In genomic region chr11:20326328-20326995, GRCm38 (mm10) we compare ENCODE assay signal across 18 mouse cellular contexts. TPM values are rescaled to one million over a fixed set of nuclear protein-coding genes. Genes with fewer than 3 reads are reported as not detected.
DNase-seq lines count a peak whose midpoint lies in the region; ATAC-seq and TF ChIP-seq lines count a peak whose summit lies in the region.
"Had no signal": no experiment of that assay in that cellular context is flagged by ENCODE, and none has a peak within 500 bp of the region (broad histone marks: within the 10 kb centered on the region; RNA-seq: fewer than 3 reads in every experiment).

No protein-coding gene starts in this region.

- intact Hi-C loops in heart, postnatal 25 days (cut with DNase I): no loop called here

- H3K36me3 ChIP-seq in heart, embryonic 13.5 days: no peaks in the 10 kb centered on the region
- no peaks in the 10 kb centered on the region for H3K36me3 ChIP-seq in liver, embryonic 13.5 days
- no peaks in the 10 kb centered on the region for H3K36me3 ChIP-seq in liver, postnatal 0 days (replicated peaks; ENCODE audit: insufficient read depth, low read length)
- peaks cover 5 to 40% of the 10 kb centered on the region in 2 experiments for H3K36me3 ChIP-seq in MEL (ENCODE audit: control insufficient read depth in 1 of 2, insufficient read depth in 2 of 2, low read length in 2 of 2)
- H3K36me3 ChIP-seq in limb, embryonic 14.5 days (ENCODE audit: control insufficient read depth, insufficient read depth, low read length): no peaks in the 10 kb centered on the region
- no peaks in the 10 kb centered on the region for H3K36me3 ChIP-seq in intestine, embryonic 16.5 days (ENCODE audit: control insufficient read depth, insufficient read depth, low read length)
- H3K36me3 ChIP-seq: neural tube, embryonic 12.5 days had no signal

- ATAC-seq in heart, embryonic 13.5 days (ENCODE audit: extremely low read depth, insufficient number of reproducible peaks, low FRiP score, low TSS enrichment): no peak
- ATAC-seq in liver, embryonic 13.5 days (ENCODE audit: low read depth): no peak
- no peak for ATAC-seq in liver, postnatal 0 days
- no peak for ATAC-seq in limb, embryonic 14.5 days (ENCODE audit: low FRiP score, low read depth)
- no peak for ATAC-seq in intestine, embryonic 16.5 days

- no peak for TF ChIP-seq CTCF in liver, postnatal 0 days (IDR thresholded peaks at IDR 0.05; ENCODE audit: low read depth)
- TF ChIP-seq CTCF in MEL (IDR thresholded peaks at IDR 0.05 in 2 of 3, conservative IDR thresholded peaks at IDR 0.05 in 1 of 3; ENCODE audit: control insufficient read depth in 1 of 3, insufficient read depth in 1 of 3, low read depth in 2 of 3, low read length in 3 of 3, poor library complexity in 1 of 3, severe bottlenecking in 1 of 3): no peak

- H3K27me3 ChIP-seq in heart, embryonic 13.5 days (replicated peaks): peaks cover 36% of the 10 kb centered on the region
- no peaks in the 10 kb centered on the region for H3K27me3 ChIP-seq in liver, embryonic 13.5 days
- no peaks in the 10 kb centered on the region for H3K27me3 ChIP-seq in liver, postnatal 0 days (ENCODE audit: insufficient read depth, low read length)
- H3K27me3 ChIP-seq in MEL (ENCODE audit: control insufficient read depth in 1 of 2, insufficient read depth in 2 of 2, low read length in 2 of 2): no peaks in the 10 kb centered on the region
- no peaks in the 10 kb centered on the region for H3K27me3 ChIP-seq in limb, embryonic 14.5 days (ENCODE audit: control insufficient read depth, insufficient read depth, low read length)
- H3K27me3 ChIP-seq in intestine, embryonic 16.5 days (replicated peaks; ENCODE audit: control insufficient read depth, insufficient read depth, low read length): no peaks in the 10 kb centered on the region
- H3K27me3 ChIP-seq: neural tube, embryonic 12.5 days had no signal

- peaks cover 32% of the 10 kb centered on the region for H3K4me1 ChIP-seq in heart, embryonic 13.5 days
- H3K4me1 ChIP-seq in liver, embryonic 13.5 days (replicated peaks): peaks cover 59% of the 10 kb centered on the region
- peaks cover 26% of the 10 kb centered on the region for H3K4me1 ChIP-seq in liver, postnatal 0 days (ENCODE audit: insufficient read depth)
- peaks cover 19 to 44% of the 10 kb centered on the region in 2 experiments for H3K4me1 ChIP-seq in MEL (ENCODE audit: control insufficient read depth in 1 of 2, insufficient read depth in 2 of 2, low read length in 2 of 2)
- H3K4me1 ChIP-seq in limb, embryonic 14.5 days (ENCODE audit: control insufficient read depth, insufficient read depth, low read length): 0 out of 2 replicates have a peak, but pooled peaks cover 6% of the 10 kb centered on the region
- H3K4me1 ChIP-seq in intestine, embryonic 16.5 days (ENCODE audit: control insufficient read depth, insufficient read depth, low read length): peaks cover 6% of the 10 kb centered on the region; the same call in 1 of the 2 replicates

- peak overlapping the region; percentile 33 for H3K27ac ChIP-seq in heart, embryonic 13.5 days (replicated peaks)
- 0 out of 2 replicates have a peak overlapping the region, but pooled peaks have one; percentile 10 for H3K27ac ChIP-seq in liver, embryonic 13.5 days
- no peak overlapping the region for H3K27ac ChIP-seq in liver, postnatal 0 days (ENCODE audit: low read depth)
- no peak overlapping the region for H3K27ac ChIP-seq in MEL (ENCODE audit: control insufficient read depth, low read depth, low read length)
- H3K27ac ChIP-seq in limb, embryonic 14.5 days (replicated peaks; ENCODE audit: low read depth, low read length): peak overlapping the region; percentile 38; the same call in 1 of the 2 replicates
- no peak overlapping the region for H3K27ac ChIP-seq in intestine, embryonic 16.5 days (ENCODE audit: low read length)
- H3K27ac ChIP-seq: neural tube, embryonic 12.5 days had no signal

- H3K9ac ChIP-seq in heart, embryonic 13.5 days: no peak overlapping the region
- no peak overlapping the region for H3K9ac ChIP-seq in liver, embryonic 13.5 days
- no peak overlapping the region for H3K9ac ChIP-seq in liver, postnatal 0 days (replicated peaks)
- no peak overlapping the region for H3K9ac ChIP-seq in MEL (ENCODE audit: control insufficient read depth, low read depth, low read length, poor library complexity, severe bottlenecking)
- H3K9ac ChIP-seq in limb, embryonic 14.5 days (ENCODE audit: low read depth, low read length, severe bottlenecking): no peak overlapping the region
- H3K9ac ChIP-seq in intestine, embryonic 16.5 days (ENCODE audit: low read depth, low read length): no peak overlapping the region
- H3K9ac ChIP-seq: neural tube, embryonic 12.5 days had no signal

- H3K4me3 ChIP-seq in heart, embryonic 13.5 days: peak overlapping the region; percentile 14; the same call in 1 of the 2 replicates
- no peak overlapping the region for H3K4me3 ChIP-seq in liver, embryonic 13.5 days (replicated peaks)
- H3K4me3 ChIP-seq in liver, postnatal 0 days (ENCODE audit: low read depth, low read length): no peak overlapping the region
- no peak overlapping the region for H3K4me3 ChIP-seq in MEL (ENCODE audit: control insufficient read depth in 1 of 2, insufficient read depth in 1 of 2, low read depth in 2 of 2, low read length in 2 of 2)
- no peak overlapping the region for H3K4me3 ChIP-seq in limb, embryonic 14.5 days (replicated peaks; ENCODE audit: low read length)
- no peak overlapping the region for H3K4me3 ChIP-seq in intestine, embryonic 16.5 days (ENCODE audit: low read length)
- H3K4me3 ChIP-seq: neural tube, embryonic 12.5 days had no signal

- no peak for TF ChIP-seq POLR2A in MEL (IDR thresholded peaks at IDR 0.05; ENCODE audit: control insufficient read depth in 1 of 2, insufficient read depth in 1 of 2, low read depth in 1 of 2, low read length in 2 of 2, poor library complexity in 1 of 2)
- TF ChIP-seq POLR2A in limb, embryonic 14.5 days (IDR thresholded peaks at IDR 0.05; ENCODE audit: borderline replicate concordance, extremely low read depth, insufficient read depth, insufficient read length): no peak

- TF ChIP-seq RAD21 in MEL (IDR thresholded peaks at IDR 0.05; ENCODE audit: low read depth, low read length): no peak

- WGBS in heart, embryonic 13.5 days: 35% methylated on average over 11 of the region's 11 CpGs
- WGBS in liver, embryonic 13.5 days (ENCODE audit: insufficient replicate concordance): 80% methylated on average over 11 of the region's 11 CpGs
- WGBS in liver, postnatal 0 days (ENCODE audit: insufficient replicate concordance): 88% methylated on average over 11 of the region's 11 CpGs
- 72% methylated on average over 11 of the region's 11 CpGs for WGBS in limb, embryonic 14.5 days
- WGBS in intestine, embryonic 16.5 days: 72% methylated on average over 11 of the region's 11 CpGs

- no peak for DNase-seq in heart, postnatal 25 days (ENCODE audit: low spot score)
- no peak for DNase-seq in liver, embryonic 13.5 days
- no peak for DNase-seq in liver, postnatal 0 days
- DNase-seq in MEL (ENCODE audit: low read depth, low spot score): peak; percentile 27
- peak; percentile 12 for DNase-seq in limb, embryonic 14.5 days (ENCODE audit: low spot score)
- DNase-seq: adrenal gland, postnatal 36 days; cerebellum, adult 9-11 months; embryo, embryonic 11 days; gastrocnemius, postnatal 14 days; heart, postnatal 4 days; kidney, adult 11 months; kidney, postnatal 14 days; lung, postnatal 4 days; midbrain, embryonic 14.5 days; thymus, adult 2 months had no signal

- TF ChIP-seq EP300 in liver, postnatal 0 days (IDR thresholded peaks at IDR 0.05; ENCODE audit: low read depth): no peak
- TF ChIP-seq EP300 in MEL (IDR thresholded peaks at IDR 0.05; ENCODE audit: low read depth in 1 of 2, low read length in 2 of 2): no peak

- H3K4me2 ChIP-seq in heart, embryonic 13.5 days: peak overlapping the region; percentile 53
- no peak overlapping the region for H3K4me2 ChIP-seq in liver, embryonic 13.5 days
- no peak overlapping the region for H3K4me2 ChIP-seq in liver, postnatal 0 days (ENCODE audit: low read depth, low read length)
- H3K4me2 ChIP-seq in limb, embryonic 14.5 days (replicated peaks; ENCODE audit: low read depth, low read length, severe bottlenecking): no peak overlapping the region
- no peak overlapping the region for H3K4me2 ChIP-seq in intestine, embryonic 16.5 days (ENCODE audit: low read depth, low read length)
- H3K4me2 ChIP-seq: neural tube, embryonic 12.5 days had no signal

- H3K79me2 ChIP-seq in MEL (ENCODE audit: control insufficient read depth, insufficient read depth, low read length, poor library complexity): peaks cover 49% of the 10 kb centered on the region

- H3K9me3 ChIP-seq in heart, embryonic 13.5 days: no peaks in the 10 kb centered on the region
- H3K9me3 ChIP-seq in liver, embryonic 13.5 days (replicated peaks): no peaks in the 10 kb centered on the region
- no peaks in the 10 kb centered on the region for H3K9me3 ChIP-seq in liver, postnatal 0 days (ENCODE audit: low read length)
- H3K9me3 ChIP-seq in MEL (replicated peaks; ENCODE audit: insufficient read depth, low read length): no peaks in the 10 kb centered on the region
- H3K9me3 ChIP-seq in limb, embryonic 14.5 days (ENCODE audit: control insufficient read depth, low read length): no peaks in the 10 kb centered on the region
- no peaks in the 10 kb centered on the region for H3K9me3 ChIP-seq in intestine, embryonic 16.5 days (ENCODE audit: control insufficient read depth, low read length)
- H3K9me3 ChIP-seq: neural tube, embryonic 12.5 days had no signal

TF ChIP-seq in MEL, 35 proteins besides CTCF, POLR2A, EP300 and RAD21:
- TF ChIP-seq SIN3A (IDR thresholded peaks at IDR 0.05; ENCODE audit: low read length) (no peak), POLR2AphosphoS5 (IDR thresholded peaks at IDR 0.05; ENCODE audit: borderline replicate concordance, low read depth, low read length) (no peak)

RNA-seq across cellular contexts. Expression of gene Slc1a4, which starts 6.1 kb away (rescaled TPM):
- 7.8 and 8.1 TPM in 2 replicates for polyA plus RNA-seq in heart, embryonic 13.5 days (2015; fragmentation: Nextera tagmentation; extraction: Ambion mirVana)
- total RNA-seq in heart, postnatal 25 days (2021): 1 to 10 TPM; 1.7 TPM
- 7.3 and 9.0 TPM in 2 replicates for polyA plus RNA-seq in liver, embryonic 13.5 days (2015; fragmentation: Nextera tagmentation; extraction: Ambion mirVana)
- 6.7 and 8.2 TPM in 2 replicates for polyA plus RNA-seq in liver, postnatal 0 days (2015; fragmentation: Nextera tagmentation; extraction: Ambion mirVana)
- 21.7 and 40.8 TPM in 2 replicates for total RNA-seq in MEL (2012; rRNA removed)
- 10 to 100 TPM in 1 of 2 experiments, not detected in 1; 32.3 TPM for polyA plus RNA-seq in MEL (2012; ENCODE audit: insufficient read depth in 1 of 2, insufficient read length in 2 of 2, low read depth in 1 of 2, low replicate concordance in 2 of 2, missing spikeins in 1 of 2)
- polyA plus RNA-seq in limb, embryonic 14.5 days (2012; rRNA removed): 15.1 and 18.5 TPM in 2 replicates
- 20.1 and 21.8 TPM in 2 replicates for polyA plus RNA-seq in limb, embryonic 14.5 days (2014; fragmentation: Nextera tagmentation; extraction: Ambion mirVana)
- 11.2 and 11.9 TPM in 2 replicates for polyA plus RNA-seq in intestine, embryonic 16.5 days (2015; fragmentation: Nextera tagmentation; extraction: Ambion mirVana)

Comparison
In these comparisons a context has a peak if more than half of its experiments do, and no peak if none do; other contexts are left out.
1. H3K27ac ChIP-seq: peak in heart, embryonic 13.5 days (single experiment), liver, embryonic 13.5 days (single experiment) and limb, embryonic 14.5 days (single experiment); none in liver, postnatal 0 days (single experiment), MEL (single experiment) and intestine, embryonic 16.5 days (single experiment).
2. DNase-seq: peak in MEL (single experiment) and limb, embryonic 14.5 days (single experiment); none in heart, postnatal 25 days (single experiment), liver, embryonic 13.5 days (single experiment) and liver, postnatal 0 days (single experiment).